Mouse (Mus musculus) retina, postnatal 7 days (tissue): ENCODE measurements around the gene Abcc9.

Source experiments
- DNase-seq: peaks from one replicate; pipeline ENCODE4 v3.0.0-alpha.2; 2012; ENCODE audit warnings: low read depth, low spot score

The Abcc9 gene

DNA sequence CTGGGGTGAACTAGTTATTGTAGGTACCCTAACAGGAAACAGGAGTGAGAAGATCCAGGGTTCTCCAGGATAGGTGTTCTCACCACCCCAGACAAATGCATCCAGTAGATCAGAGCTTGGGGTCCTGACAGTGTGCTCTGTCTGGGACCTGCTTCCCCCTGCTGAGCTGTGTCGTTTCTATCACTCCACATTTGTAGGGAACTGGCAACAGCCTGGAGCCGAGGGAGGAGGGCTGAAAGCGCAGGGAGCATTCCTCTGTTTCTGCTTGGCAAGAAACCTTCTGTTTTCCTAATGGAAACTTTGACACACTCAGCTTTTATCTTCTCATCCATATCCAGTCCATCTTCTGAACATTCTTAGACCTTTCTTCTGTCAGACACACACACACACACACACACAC is 85.5 kb downstream of the Abcc9 start:
- no peak for DNase-seq

GRCm38 (mm10) chr6:142614324-142614723 is 87.8 kb downstream of the Abcc9 start:
- no peak for DNase-seq

- DNase-seq, result no peak
These were observed 89.7 kb downstream of the Abcc9 start for GRCm38 (mm10) chr6:142612366-142612765.

GRCm38 (mm10) chr6:142609401-142610373 is 92.4 kb downstream of the Abcc9 start:
- no peak for DNase-seq

DNA sequence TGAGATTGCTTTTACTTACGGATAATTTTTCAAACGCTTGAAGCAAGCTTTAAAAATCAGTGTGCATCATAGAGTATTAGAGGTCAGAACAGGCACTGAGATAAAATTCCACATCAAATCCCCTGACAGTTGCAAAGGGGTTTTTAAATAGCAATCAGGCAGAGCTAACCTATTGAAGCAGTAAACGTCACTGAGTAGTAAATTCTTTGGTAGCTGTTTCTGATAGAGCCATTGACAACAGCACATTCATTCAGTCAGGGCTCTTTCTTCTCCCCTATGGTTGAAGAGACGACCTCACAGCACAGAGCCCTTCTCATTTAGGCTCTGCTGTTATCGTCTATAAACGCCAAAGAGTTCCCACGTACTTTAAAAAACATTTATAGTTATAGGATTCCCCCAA is 95.0 kb downstream of the Abcc9 start:
- no peak for DNase-seq

DNA sequence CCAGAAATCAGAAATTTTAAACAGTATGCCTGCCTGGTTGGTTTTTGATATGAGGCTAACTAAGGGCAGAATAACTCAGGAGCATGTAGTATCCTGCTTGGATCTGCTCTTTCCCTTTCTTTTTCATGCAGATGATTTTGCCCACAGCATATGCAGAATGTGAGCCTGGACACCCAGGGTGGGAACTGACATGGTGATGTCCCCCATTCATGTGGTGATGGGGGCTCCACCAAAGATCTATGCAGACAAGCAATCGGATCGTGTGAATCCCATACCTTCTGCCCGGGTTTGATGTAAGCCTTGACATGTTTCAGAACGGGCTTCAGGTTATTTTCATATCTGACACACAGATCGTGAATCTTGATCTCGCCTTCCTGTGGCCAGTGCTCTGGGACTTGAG is 99.3 kb downstream of the Abcc9 start:
- no peak for DNase-seq

DNA sequence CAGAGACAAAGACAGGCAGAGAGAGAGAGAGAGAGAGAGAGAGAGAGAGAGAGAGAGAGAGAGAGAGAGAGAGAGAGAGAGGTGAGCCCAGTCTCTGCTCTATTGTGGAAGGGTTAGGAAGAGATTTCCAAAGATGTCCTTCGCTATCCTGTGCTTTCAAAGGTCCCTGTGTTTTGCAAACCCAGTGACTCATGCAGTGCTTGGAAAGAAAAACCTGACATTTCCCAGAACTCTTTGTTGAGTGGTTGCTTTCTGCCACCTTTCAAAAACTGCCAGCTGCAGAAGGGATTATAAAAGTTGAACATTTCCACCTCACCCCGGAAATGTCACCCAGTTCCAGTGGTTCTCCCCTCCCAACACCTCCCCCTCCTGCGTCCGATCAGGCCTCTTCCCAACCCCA is 123.3 kb downstream of the Abcc9 start:
- no peak for DNase-seq

DNA sequence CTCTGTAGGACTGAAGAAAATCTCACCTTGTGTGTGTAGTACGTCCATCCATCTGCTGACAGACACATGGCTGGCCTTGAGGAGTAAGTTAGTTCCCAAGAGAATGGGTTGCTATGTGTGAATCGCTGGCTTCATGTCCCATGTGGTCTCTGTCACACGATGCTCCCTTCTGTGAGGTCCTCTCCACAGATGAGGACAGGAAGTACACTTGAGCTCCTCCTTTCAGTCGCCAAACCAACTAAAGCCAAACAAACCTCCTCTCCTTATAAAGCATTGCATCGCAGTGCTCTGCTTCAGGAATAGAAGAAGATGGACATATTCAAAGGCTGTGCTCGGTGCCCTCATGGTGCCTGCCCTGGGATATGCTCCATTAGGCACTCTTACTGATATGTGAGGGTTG is 124.3 kb downstream of the Abcc9 start:
- no peak for DNase-seq

GRCm38 (mm10) chr6:142572876-142573275 is 129.2 kb downstream of the Abcc9 start:
- DNase-seq, result no peak

GRCm38 (mm10) chr6:142571629-142572360 is 130.3 kb downstream of the Abcc9 start:
- DNase-seq, result no peak

DNA sequence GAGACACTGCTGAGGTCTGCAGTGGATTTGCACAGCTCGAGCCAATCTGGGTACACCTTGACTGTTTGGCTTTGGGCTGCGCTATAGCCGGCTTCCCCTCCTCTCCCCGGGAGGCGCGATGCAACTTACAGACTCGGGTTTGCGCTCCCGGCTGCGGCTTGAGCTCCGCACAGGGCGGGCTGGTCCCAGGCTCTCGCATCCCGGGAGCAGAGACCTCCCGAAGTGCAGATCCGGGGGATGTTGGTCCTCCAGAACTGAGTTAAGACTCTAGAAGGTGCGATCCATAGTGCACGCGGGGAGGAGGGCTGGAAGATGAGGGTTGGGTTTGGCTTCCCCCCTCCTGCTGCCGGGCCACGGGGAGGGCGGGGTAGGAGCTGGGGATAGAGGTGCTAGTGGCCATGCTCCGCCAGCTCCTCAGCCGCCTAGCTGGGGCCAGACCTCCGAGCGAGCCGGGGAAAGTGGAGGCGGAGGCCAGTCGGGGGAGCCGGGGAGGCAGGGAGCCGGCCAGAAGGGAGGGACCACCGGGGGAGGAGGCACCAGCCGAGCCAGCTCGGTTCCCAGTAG is 131.0 kb downstream of the Abcc9 start, which contains the start of gene Kcnj8:
TSS of gene Kcnj8 (minus strand) at position 560 of the 564 bp plus-strand sequence.
- DNase-seq, result no peak

GRCm38 (mm10) chr6:142570046-142570770 is 131.9 kb downstream of the Abcc9 start:
- DNase-seq, result no peak

DNA sequence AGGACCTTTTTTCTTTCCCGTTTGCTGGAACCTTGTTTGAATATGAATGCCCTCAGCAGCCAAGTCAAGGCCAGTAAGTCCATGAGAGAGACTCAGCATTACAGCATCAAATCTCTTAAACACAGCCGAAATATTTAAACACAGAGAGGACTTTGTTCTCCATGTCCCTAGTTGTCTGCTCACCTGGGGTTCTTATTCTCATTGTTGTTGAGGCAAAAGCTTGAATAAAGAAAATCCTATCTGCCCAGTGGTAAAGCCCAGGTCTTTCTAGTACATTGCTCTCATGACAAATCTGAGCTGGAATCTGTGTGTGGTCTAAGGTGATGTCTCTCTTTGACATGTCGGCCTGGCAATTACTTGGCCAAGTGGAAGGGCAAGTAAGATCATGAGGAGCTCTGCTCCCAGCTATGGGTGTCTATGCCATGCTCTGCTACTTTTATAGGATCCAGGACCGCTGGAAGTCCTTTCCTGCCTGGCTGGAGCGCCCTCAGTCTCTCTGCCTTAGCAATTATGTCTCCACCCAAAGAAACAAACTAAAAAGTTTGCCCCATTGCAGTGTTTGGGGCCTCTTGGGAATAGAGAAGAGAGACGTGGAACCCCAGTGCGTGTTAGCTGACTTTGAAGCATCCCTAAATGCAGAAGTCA is 133.3 kb downstream of the Abcc9 start:
- no peak for DNase-seq

- DNase-seq, result no peak
These were observed 134.7 kb downstream of the Abcc9 start for GRCm38 (mm10) chr6:142567452-142567851.

- no peak for DNase-seq
These were observed 137.4 kb downstream of the Abcc9 start for GRCm38 (mm10) chr6:142564746-142565145.

DNA sequence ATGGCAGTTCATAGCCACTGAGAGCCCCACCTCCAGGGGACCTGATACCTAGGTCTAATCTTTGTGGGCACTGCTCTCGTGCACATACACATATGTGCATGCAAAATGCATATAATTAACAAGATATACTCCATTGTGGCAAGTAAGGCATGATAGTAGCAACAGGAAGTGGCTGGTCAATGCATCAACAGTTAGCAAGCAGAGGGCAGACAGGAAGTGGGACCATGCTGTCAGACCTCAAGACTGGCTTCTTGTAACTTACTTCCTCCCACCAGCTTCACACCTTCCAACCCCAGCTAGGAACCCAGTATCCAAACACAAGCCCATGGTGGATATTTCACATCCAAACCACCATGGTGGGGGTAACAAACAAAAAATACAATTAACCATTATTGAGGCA is 141.0 kb downstream of the Abcc9 start:
- DNase-seq, result no peak

DNA sequence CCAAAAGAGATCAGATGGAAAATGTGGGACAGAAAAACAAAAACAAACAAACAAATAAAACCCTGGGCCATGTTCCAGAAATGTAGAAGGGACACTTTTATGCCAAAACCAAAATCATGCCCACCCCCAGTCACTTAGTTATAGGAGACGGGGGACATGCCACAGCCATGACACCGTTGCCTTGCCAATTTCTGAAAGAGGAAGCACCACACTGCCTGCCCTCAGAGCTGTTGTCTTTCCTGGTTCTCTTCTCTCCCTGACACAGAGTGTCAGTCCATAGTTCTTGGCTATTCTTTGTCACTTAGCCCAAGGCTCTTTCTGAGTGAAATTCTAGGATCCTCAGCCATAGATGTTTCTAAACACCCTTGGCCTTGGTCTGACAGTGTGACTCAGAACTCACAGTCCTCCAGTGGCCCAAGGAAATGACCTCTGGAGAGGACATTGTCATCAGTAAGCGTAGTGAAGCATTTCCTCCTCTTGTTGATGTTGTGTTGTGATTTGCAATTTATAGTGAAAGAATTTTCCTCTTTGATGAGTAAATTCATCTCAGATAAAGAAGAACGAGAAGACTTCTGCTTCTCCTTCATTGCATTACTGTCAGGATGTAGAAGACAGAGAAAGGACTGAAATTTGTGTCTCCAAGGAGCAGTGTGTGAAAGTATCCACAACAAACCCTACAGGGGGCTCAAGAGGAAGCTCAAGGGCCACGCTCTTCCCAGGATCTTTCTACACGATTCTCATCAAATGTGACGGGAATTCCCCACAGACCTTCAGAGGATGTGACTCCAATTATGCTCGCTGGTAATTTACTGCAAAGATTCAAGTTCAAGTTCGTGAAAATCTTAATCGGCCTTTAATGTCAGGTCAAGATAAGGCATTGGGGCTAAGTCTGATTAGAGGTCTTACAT is 143.1 kb downstream of the Abcc9 start:
- DNase-seq, result no peak

- no peak for DNase-seq
These were observed 144.0 kb downstream of the Abcc9 start for GRCm38 (mm10) chr6:142558076-142558475.

- no peak for DNase-seq
These were observed 146.1 kb downstream of the Abcc9 start for GRCm38 (mm10) chr6:142555988-142556387.

- DNase-seq, result no peak
These were observed 150.6 kb downstream of the Abcc9 start for GRCm38 (mm10) chr6:142551482-142551881.
